Mouse (Mus musculus) cortical plate, adult 2 months (tissue): ENCODE measurements at regions not wholly inside any gene's neighbourhood (a gene's known extent, or its start where the extent isn't known, plus 50 kb on each side); places are given as distances from the start of the nearest gene placed in this dataset.

Source experiments
- CTCF ChIP-seq: fragments of 200-500 bp; IDR thresholded peaks from 2 replicates; pipeline ENCODE4 v1.5.1; 2011; ENCODE audit warnings: mild to moderate bottlenecking, control low read depth, low read length; ENCODE audit not compliant: insufficient read depth; ENCODE audit errors: extremely low read depth
- POLR2A ChIP-seq: fragments of 200-500 bp; IDR thresholded peaks from 2 replicates; pipeline ENCODE4 v1.6.1; 2011; ENCODE audit warnings: mild to moderate bottlenecking, low read length, control low read depth; ENCODE audit not compliant: insufficient read depth; ENCODE audit errors: extremely low read depth

- peak; percentile 69; the same call in 1 of the 2 replicates for TF ChIP-seq CTCF
- TF ChIP-seq POLR2A = no peak
Observed at GRCm38 (mm10) chr2:21958365-21958764, 268.9 kb upstream of the Myo3a start.
